Mouse (Mus musculus) splenic B cell, adult 2 months (primary cell): Measurements from ENCODE around the gene Gm5934.
"Not testable (repeated sequence)": the region's sequence is repeated elsewhere in the genome, so short reads cannot be mapped to it uniquely, and the experiment has no call there.

ENCODE experiments used
- DNase-seq: peaks from one replicate; pipeline ENCODE4 v3.0.0-alpha.2; 2011; ENCODE audit warnings: low read depth, low spot score
- H3K27me3 ChIP-seq: 2 replicates; pipeline ENCODE4 v1.6.1; 2012; ENCODE audit warnings: mild to moderate bottlenecking, low read length, moderate library complexity, mixed read lengths; ENCODE audit not compliant: control insufficient read depth, poor library complexity, insufficient read depth, severe bottlenecking
- H3K36me3 ChIP-seq: 2 replicates; pipeline ENCODE4 v1.6.1; 2012; ENCODE audit warnings: mild to moderate bottlenecking, low read length, moderate library complexity, mixed read lengths; ENCODE audit not compliant: control insufficient read depth, poor library complexity, insufficient read depth, severe bottlenecking

The Gm5934 gene

GRCm38 (mm10) chrX:24500660-24501059 is at the start of gene Gm5934:
Gene Gm5934, minus strand, starts transcription at chrX:24500760.
- not testable (repeated sequence) for H3K27me3 ChIP-seq, H3K36me3 ChIP-seq

More at GRCm38 (mm10) chrX:24500660-24501059, at the start of gene Gm5934:
- not testable (repeated sequence) for DNase-seq
